Mouse (Mus musculus) lung, postnatal 0 days (tissue): ENCODE measurements at regions not wholly inside any gene's neighbourhood (a gene's known extent, or its start where the extent isn't known, plus 50 kb on each side); places are given as distances from the start of the nearest gene placed in this dataset.

ENCODE experiments used
- ATAC-seq: fragments of 200-750 bp; cut with Nextera tagmentation; 2 replicates; pipeline ENCODE4 v1.8.0; 2017; ENCODE audit warnings: moderate library complexity
- DNase-seq: peaks from one replicate; pipeline ENCODE4 v3.0.0-alpha.2; 2016; ENCODE audit warnings: low spot score
- H3K27ac ChIP-seq: fragments of 300-500 bp; sonication (generic); 2 replicates; pipeline ENCODE4 v1.5.1; 2014; ENCODE audit warnings: antibody characterized with exemption, mild to moderate bottlenecking, low read length, mixed read lengths
- H3K27me3 ChIP-seq: fragments of 300-500 bp; sonication (generic); replicated peaks from 2 replicates; pipeline ENCODE4 v1.6.1; 2014; ENCODE audit warnings: low read length, mixed read lengths; ENCODE audit not compliant: insufficient read depth
- H3K36me3 ChIP-seq: fragments of 300-500 bp; sonication (generic); 2 replicates; pipeline ENCODE4 v1.6.1; 2014; ENCODE audit warnings: low read length, mixed read lengths; ENCODE audit not compliant: insufficient read depth
- H3K4me1 ChIP-seq: fragments of 300-500 bp; sonication (generic); 2 replicates; pipeline ENCODE4 v1.6.1; 2014; ENCODE audit warnings: antibody characterized with exemption, low read depth, low read length, mixed read lengths; ENCODE audit not compliant: insufficient read depth
- H3K4me2 ChIP-seq: fragments of 300-500 bp; sonication (generic); replicated peaks from 2 replicates; pipeline ENCODE4 v1.6.1; 2014; ENCODE audit warnings: low read depth, mild to moderate bottlenecking, low read length, moderate library complexity, mixed read lengths
- H3K4me3 ChIP-seq: fragments of 300-500 bp; sonication (generic); 2 replicates; pipeline ENCODE4 v1.5.1; 2014; ENCODE audit warnings: low read depth, low read length
- H3K9ac ChIP-seq: fragments of 300-500 bp; sonication (generic); replicated peaks from 2 replicates; pipeline ENCODE4 v1.6.1; 2014; ENCODE audit warnings: low read depth, mild to moderate bottlenecking
- H3K9me3 ChIP-seq: fragments of 300-500 bp; sonication (generic); 2 replicates; pipeline ENCODE4 v1.6.1; 2016; ENCODE audit warnings: low read length, mixed read lengths
- CTCF ChIP-seq: IDR thresholded peaks from 2 replicates; pipeline ENCODE4 v1.5.1; 2016; ENCODE audit warnings: antibody characterized with exemption, mild to moderate bottlenecking
- EP300 ChIP-seq: IDR thresholded peaks from 2 replicates; pipeline ENCODE4 v1.6.1; 2016; ENCODE audit warnings: antibody characterized with exemption, mild to moderate bottlenecking, control low read depth
- WGBS: fragments of 180-500 bp; shearing (Covaris S2); extraction: QIAGEN DNeasy Blood & Tissue Kit; methylation state at CpG from one replicate; pipeline ENCODE4 v1.1.7; 2014; 5-methylcytosine and 5-hydroxymethylcytosine counted together

- H3K4me1 ChIP-seq: no peaks in the 10 kb centered on the region
- no peak overlapping the region for H3K9ac ChIP-seq
- ATAC-seq (no peak), DNase-seq (no peak)
- no peaks in the 10 kb centered on the region for H3K27me3 ChIP-seq
- H3K4me2 ChIP-seq: no peak overlapping the region
- H3K4me3 ChIP-seq: no peak overlapping the region
- TF ChIP-seq CTCF: no peak
- no peak overlapping the region for H3K27ac ChIP-seq
- WGBS: 55% methylated on average over 2 of the region's 2 CpGs
- no peaks in the 10 kb centered on the region for H3K9me3 ChIP-seq
- no peaks in the 10 kb centered on the region for H3K36me3 ChIP-seq
These were observed 122.3 kb upstream of the Fmo9 start for GRCm38 (mm10) chr1:166803928-166804327.

- Histone ChIP-seq H3K9ac (no peak overlapping the region), H3K4me2 (no peak overlapping the region), H3K4me1 (no peaks in the 10 kb centered on the region), H3K4me3 (no peak overlapping the region), H3K9me3 (no peaks in the 10 kb centered on the region), H3K36me3 (no peaks in the 10 kb centered on the region), H3K27me3 (no peaks in the 10 kb centered on the region), H3K27ac (no peak overlapping the region)
- ATAC-seq: no peak
- 68% methylated on average over 1 of the region's 1 CpGs for WGBS
- no peak for DNase-seq
- TF ChIP-seq EP300 (no peak), CTCF (no peak)
These were observed 122.7 kb upstream of the Fmo9 start for GRCm38 (mm10) chr1:166804333-166804732.

GRCm38 (mm10) chr1:166807163-166807945, 125.7 kb upstream of the Fmo9 start:
- Histone ChIP-seq H3K9me3 (no peaks in the 10 kb centered on the region), H3K27me3 (no peaks in the 10 kb centered on the region), H3K4me2 (no peak overlapping the region), H3K4me1 (no peaks in the 10 kb centered on the region), H3K9ac (no peak overlapping the region), H3K27ac (no peak overlapping the region), H3K36me3 (no peaks in the 10 kb centered on the region), H3K4me3 (no peak overlapping the region)
- WGBS: 54% methylated on average over 7 of the region's 7 CpGs
- TF ChIP-seq CTCF (no peak), EP300 (no peak)
- ATAC-seq (no peak), DNase-seq (no peak)

DNA sequence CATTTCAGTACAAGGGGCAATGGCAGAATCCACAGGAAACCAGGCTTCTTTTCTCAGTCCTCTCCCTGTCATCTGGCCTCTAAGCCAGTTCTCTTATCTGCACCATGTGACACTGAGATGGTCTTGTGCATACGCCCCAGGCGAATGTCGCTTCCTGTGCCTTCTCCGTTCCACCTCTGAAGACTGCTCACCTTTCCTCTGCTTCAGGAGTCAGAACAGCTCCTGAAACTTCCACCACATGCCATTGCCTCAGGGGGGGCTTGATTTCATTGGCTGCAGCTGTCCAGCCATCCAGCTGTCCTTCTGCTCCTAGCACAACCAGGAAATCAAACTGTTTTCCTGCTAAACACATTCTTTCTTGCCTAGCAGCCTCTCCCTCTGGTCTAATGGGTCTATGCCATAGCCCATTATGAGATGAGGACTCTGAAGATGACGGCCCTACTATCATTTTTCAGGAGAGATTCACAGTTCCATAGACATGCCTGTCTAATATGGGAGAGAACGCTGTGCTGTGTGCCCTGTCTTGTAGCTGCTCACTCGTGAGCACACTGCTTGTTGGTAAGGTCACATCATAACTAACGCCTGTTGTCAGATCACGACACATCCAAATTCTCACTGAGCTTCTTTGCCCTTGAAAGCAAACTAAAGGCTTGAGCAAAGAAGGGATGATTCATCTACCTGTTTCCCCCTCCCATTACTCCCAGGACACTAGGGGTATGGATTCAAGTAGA, 129.9 kb upstream of the Fmo9 start:
- no peak overlapping the region for H3K4me3 ChIP-seq
- H3K36me3 ChIP-seq: no peaks in the 10 kb centered on the region
- TF ChIP-seq CTCF (no peak), EP300 (no peak)
- no peak overlapping the region for H3K9ac ChIP-seq
- H3K4me2 ChIP-seq: no peak overlapping the region
- ATAC-seq: no peak
- no peaks in the 10 kb centered on the region for H3K27me3 ChIP-seq
- no peaks in the 10 kb centered on the region for H3K9me3 ChIP-seq
- no peak overlapping the region for H3K27ac ChIP-seq
- no peak for DNase-seq
- no peaks in the 10 kb centered on the region for H3K4me1 ChIP-seq
- 50% methylated on average over 9 of the region's 9 CpGs for WGBS

DNA sequence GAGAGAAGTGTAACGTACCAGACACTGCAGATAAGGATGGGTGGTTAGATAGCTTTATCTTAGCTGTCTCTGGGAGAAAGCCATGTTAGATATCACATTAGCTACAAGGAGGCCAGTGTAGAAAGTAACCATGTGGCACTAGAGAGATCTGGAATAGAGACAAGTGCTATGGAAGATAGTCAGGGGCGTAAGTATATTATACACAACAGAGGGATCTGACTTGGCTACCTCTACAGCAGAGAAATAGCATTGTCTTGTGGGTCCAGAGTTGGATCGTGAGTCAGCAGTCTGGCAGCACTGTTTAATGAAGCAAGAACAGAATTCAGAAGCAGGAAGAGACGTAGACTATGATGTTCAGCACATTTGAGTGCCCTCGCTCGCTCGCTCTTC, 130.4 kb upstream of the Fmo9 start:
- H3K27ac ChIP-seq: no peak overlapping the region
- TF ChIP-seq EP300 (no peak), CTCF (no peak)
- no peak overlapping the region for H3K4me2 ChIP-seq
- DNase-seq (no peak), ATAC-seq (no peak)
- no peaks in the 10 kb centered on the region for H3K36me3 ChIP-seq
- H3K9me3 ChIP-seq: no peaks in the 10 kb centered on the region
- no peaks in the 10 kb centered on the region for H3K4me1 ChIP-seq
- H3K27me3 ChIP-seq: no peaks in the 10 kb centered on the region
- 77% methylated on average over 7 of the region's 7 CpGs for WGBS
- H3K9ac ChIP-seq: no peak overlapping the region
- H3K4me3 ChIP-seq: no peak overlapping the region

DNA sequence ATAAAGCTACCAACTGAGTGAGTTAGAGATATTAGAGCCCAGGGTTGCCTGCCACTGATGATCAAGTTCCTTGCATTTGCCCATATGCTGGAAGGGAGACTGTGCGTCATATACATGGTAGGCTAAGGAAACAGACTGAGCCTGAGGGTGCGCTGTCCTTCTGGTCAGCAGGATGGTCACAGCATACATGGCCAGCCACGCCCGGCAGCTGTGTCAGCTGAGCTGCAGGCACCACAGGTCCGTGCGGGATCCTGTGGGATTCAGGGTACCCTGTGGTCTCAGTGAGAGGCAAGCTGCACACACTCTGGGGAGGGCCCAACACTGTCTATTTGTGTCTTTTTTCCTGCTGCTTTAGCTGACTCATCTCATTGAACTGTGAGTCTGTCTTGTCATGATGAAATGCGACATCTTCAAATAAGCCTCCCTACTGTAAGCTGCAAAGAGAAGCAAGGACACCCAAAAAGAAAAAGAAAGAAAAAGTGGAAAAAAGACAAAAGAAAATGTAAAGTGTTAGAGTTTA, 131.3 kb upstream of the Fmo9 start:
- WGBS: 81% methylated on average over 7 of the region's 7 CpGs
- H3K4me3 ChIP-seq: no peak overlapping the region

More for the DNA sequence above, 131.3 kb upstream of the Fmo9 start:
- Histone ChIP-seq H3K9ac (no peak overlapping the region), H3K4me2 (no peak overlapping the region), H3K36me3 (no peaks in the 10 kb centered on the region), H3K9me3 (no peaks in the 10 kb centered on the region), H3K27ac (no peak overlapping the region), H3K27me3 (no peaks in the 10 kb centered on the region), H3K4me1 (no peaks in the 10 kb centered on the region)
- no peak for DNase-seq
- TF ChIP-seq EP300: no peak
- TF ChIP-seq CTCF: no peak
- no peak for ATAC-seq
